Mouse (Mus musculus): ENCODE measurements around the gene Slc19a3. TPM values are rescaled to one million over a fixed set of nuclear protein-coding genes. Genes with fewer than 3 reads are reported as not detected.

Slc19a3 gene
- total and polyA plus RNA-seq, 2 experiments from 2014 or later, result 1.7 to 1.8 TPM

DNA sequence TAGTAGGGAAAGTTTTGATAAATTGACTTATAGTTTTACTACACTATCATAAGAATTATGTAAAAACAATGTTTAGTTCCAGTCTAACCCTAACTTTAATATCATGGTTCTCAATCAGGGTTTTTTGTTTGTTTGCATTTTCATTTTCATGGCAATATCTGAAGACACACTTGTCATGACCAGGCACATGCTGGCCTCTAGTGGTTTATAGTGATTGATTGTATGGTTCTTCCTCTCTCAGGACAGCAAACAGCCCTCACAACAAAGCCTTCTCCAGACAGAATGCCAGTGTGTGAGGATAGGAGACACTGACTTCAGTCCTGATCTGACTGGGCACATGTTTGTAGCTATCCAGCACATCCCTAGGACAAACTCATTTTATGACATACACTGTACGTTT lies 65.0 kb downstream of the Slc19a3 start:
- Histone ChIP-seq H3K9ac (replicated peaks; ENCODE audit: low read length) (no peak overlapping the region), H3K36me3 (ENCODE audit: insufficient read depth, low read length) (no peaks in the 10 kb centered on the region), H3K9me3 (ENCODE audit: low read length) (no peaks in the 10 kb centered on the region), H3K27me3 (ENCODE audit: insufficient read depth, low read length) (no peaks in the 10 kb centered on the region), H3K4me2 (ENCODE audit: low read depth, low read length) (no peak overlapping the region), H3K27ac (no peak overlapping the region), H3K4me1 (ENCODE audit: insufficient read depth, low read length) (no peaks in the 10 kb centered on the region; the same call in 1 of the 2 replicates), H3K4me3 (ENCODE audit: low read length) (no peak overlapping the region)
- 85% methylated on average over 1 of the region's 1 CpGs for WGBS
- DNase-seq (ENCODE audit: low spot score), result no peak
- ATAC-seq, result no peak
- no peak for TF ChIP-seq CTCF (IDR thresholded peaks at IDR 0.05; ENCODE audit: low read depth)

DNA sequence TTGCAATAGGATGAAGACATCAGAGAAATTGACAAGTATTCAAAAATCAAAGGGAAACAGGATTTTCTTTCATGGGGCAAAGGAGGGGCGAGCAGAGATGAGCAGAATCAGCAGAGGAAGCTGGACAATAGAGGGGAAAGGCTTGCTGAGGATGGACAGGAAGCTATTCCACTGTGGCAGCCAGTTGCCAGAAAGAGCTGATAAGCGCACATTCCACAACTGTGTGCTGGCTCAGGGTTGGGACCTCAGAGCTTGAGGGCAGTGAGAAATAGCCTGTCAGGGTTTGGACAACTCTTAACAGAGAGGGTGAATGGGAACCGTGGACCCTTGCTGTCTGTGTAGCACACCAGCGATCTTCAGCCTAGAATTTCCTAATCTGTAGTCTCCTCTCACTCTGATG lies 66.2 kb downstream of the Slc19a3 start:
- Histone ChIP-seq H3K27me3 (ENCODE audit: insufficient read depth, low read length) (no peaks in the 10 kb centered on the region), H3K9me3 (ENCODE audit: low read length) (no peaks in the 10 kb centered on the region), H3K4me1 (ENCODE audit: insufficient read depth, low read length) (no peaks in the 10 kb centered on the region; the same call in 1 of the 2 replicates), H3K9ac (replicated peaks; ENCODE audit: low read length) (no peak overlapping the region), H3K36me3 (ENCODE audit: insufficient read depth, low read length) (no peaks in the 10 kb centered on the region), H3K27ac (no peak overlapping the region), H3K4me3 (ENCODE audit: low read length) (no peak overlapping the region), H3K4me2 (ENCODE audit: low read depth, low read length) (no peak overlapping the region)
- 64% methylated on average over 4 of the region's 4 CpGs for WGBS
- no peak for ATAC-seq
- no peak for DNase-seq (ENCODE audit: low spot score)
- no peak for TF ChIP-seq CTCF (IDR thresholded peaks at IDR 0.05; ENCODE audit: low read depth)

DNA sequence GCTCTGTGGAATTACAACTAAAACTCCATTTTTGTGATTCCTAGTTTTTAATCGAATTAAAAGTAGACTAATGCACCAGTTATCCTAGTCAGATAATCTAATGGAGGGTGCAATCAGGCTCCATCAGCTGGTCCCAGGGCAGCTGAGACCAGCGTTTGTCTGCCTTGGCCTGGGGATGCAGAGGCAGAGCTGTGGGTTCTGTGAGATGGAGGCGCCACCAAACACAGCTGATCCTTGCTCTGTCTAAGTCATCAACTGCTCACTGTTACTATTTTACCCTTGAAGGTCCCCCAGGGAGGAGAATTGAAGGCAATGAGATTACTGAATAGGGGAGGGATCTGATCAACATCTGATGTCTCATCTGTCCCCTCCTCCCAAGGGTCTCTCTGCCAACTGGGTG lies 71.8 kb downstream of the Slc19a3 start:
- 69% methylated on average over 3 of the region's 3 CpGs for WGBS
- DNase-seq (ENCODE audit: low spot score) (no peak), ATAC-seq (no peak)
- no peak for TF ChIP-seq CTCF (IDR thresholded peaks at IDR 0.05; ENCODE audit: low read depth)
- Histone ChIP-seq H3K36me3 (ENCODE audit: insufficient read depth, low read length) (no peaks in the 10 kb centered on the region), H3K27ac (no peak overlapping the region), H3K4me3 (ENCODE audit: low read length) (no peak overlapping the region), H3K4me1 (ENCODE audit: insufficient read depth, low read length) (no peaks in the 10 kb centered on the region), H3K9me3 (ENCODE audit: low read length) (no peaks in the 10 kb centered on the region), H3K27me3 (ENCODE audit: insufficient read depth, low read length) (no peaks in the 10 kb centered on the region), H3K9ac (replicated peaks; ENCODE audit: low read length) (no peak overlapping the region), H3K4me2 (ENCODE audit: low read depth, low read length) (no peak overlapping the region)

Other genes starting within 250 kb of the Slc19a3 start
- 88.2 and 98.6 TPM in 2 replicates for gene Agfg1, start 199.0 kb downstream of the Slc19a3 start, total RNA-seq (2014; rRNA removed)
- 20.7 TPM in 2 replicates for gene Agfg1, start 199.0 kb downstream of the Slc19a3 start, polyA plus RNA-seq (2015; fragmentation: Nextera tagmentation; extraction: Ambion mirVana)
- 0.97 TPM in 1 of 2 replicates, not detected in the other for gene A030005L19Rik, start 125.1 kb downstream of the Slc19a3 start, total RNA-seq (2014; rRNA removed)
- gene A030005L19Rik, start 125.1 kb downstream of the Slc19a3 start, polyA plus RNA-seq (2015; fragmentation: Nextera tagmentation; extraction: Ambion mirVana), result not detected in 2 replicates
- not detected in 2 replicates for gene A030014E15Rik, start 113.5 kb downstream of the Slc19a3 start, total RNA-seq (2014; rRNA removed)
- not detected in 2 replicates for gene A030014E15Rik, start 113.5 kb downstream of the Slc19a3 start, polyA plus RNA-seq (2015; fragmentation: Nextera tagmentation; extraction: Ambion mirVana)
- not detected in 2 replicates for gene Gm6217, start 107.0 kb downstream of the Slc19a3 start, total RNA-seq (2014; rRNA removed)
- gene Gm6217, start 107.0 kb downstream of the Slc19a3 start, polyA plus RNA-seq (2015; fragmentation: Nextera tagmentation; extraction: Ambion mirVana), result not detected in 2 replicates
- not detected in 2 replicates for gene A030003K21Rik, start 95.1 kb downstream of the Slc19a3 start, total RNA-seq (2014; rRNA removed)
- gene A030003K21Rik, start 95.1 kb downstream of the Slc19a3 start, polyA plus RNA-seq (2015; fragmentation: Nextera tagmentation; extraction: Ambion mirVana), result not detected in 2 replicates
- gene Gm7544, start 82.4 kb downstream of the Slc19a3 start, total RNA-seq (2014; rRNA removed), result not detected in 2 replicates
- gene Gm7544, start 82.4 kb downstream of the Slc19a3 start, polyA plus RNA-seq (2015; fragmentation: Nextera tagmentation; extraction: Ambion mirVana), result not detected in 2 replicates
- gene Gm47955, start 78.2 kb downstream of the Slc19a3 start, total RNA-seq (2014; rRNA removed), result not detected in 2 replicates
- not detected in 2 replicates for gene Gm47955, start 78.2 kb downstream of the Slc19a3 start, polyA plus RNA-seq (2015; fragmentation: Nextera tagmentation; extraction: Ambion mirVana)
- not detected in 2 replicates for gene Gm47959, start 37.9 kb downstream of the Slc19a3 start, total RNA-seq (2014; rRNA removed)
- gene Gm47959, start 37.9 kb downstream of the Slc19a3 start, polyA plus RNA-seq (2015; fragmentation: Nextera tagmentation; extraction: Ambion mirVana), result not detected in 2 replicates
- not detected in 2 replicates for gene Krtap28-10, start 4.0 kb upstream of the Slc19a3 start, total RNA-seq (2014; rRNA removed)
- not detected in 2 replicates for gene Krtap28-10, start 4.0 kb upstream of the Slc19a3 start, polyA plus RNA-seq (2015; fragmentation: Nextera tagmentation; extraction: Ambion mirVana)
- gene Gm47969, start 6.5 kb upstream of the Slc19a3 start, total RNA-seq (2014; rRNA removed), result not detected in 2 replicates
- not detected in 2 replicates for gene Gm47969, start 6.5 kb upstream of the Slc19a3 start, polyA plus RNA-seq (2015; fragmentation: Nextera tagmentation; extraction: Ambion mirVana)
- gene A030005K14Rik, start 20.9 kb upstream of the Slc19a3 start, total RNA-seq (2014; rRNA removed), result not detected in 2 replicates
- not detected in 2 replicates for gene A030005K14Rik, start 20.9 kb upstream of the Slc19a3 start, polyA plus RNA-seq (2015; fragmentation: Nextera tagmentation; extraction: Ambion mirVana)
- gene Krtap28-13, start 22.5 kb upstream of the Slc19a3 start, total RNA-seq (2014; rRNA removed), result not detected in 2 replicates
- gene Krtap28-13, start 22.5 kb upstream of the Slc19a3 start, polyA plus RNA-seq (2015; fragmentation: Nextera tagmentation; extraction: Ambion mirVana), result not detected in 2 replicates
- not detected in 2 replicates for gene Ccl20, start 78.3 kb upstream of the Slc19a3 start, total RNA-seq (2014; rRNA removed)
- not detected in 2 replicates for gene Ccl20, start 78.3 kb upstream of the Slc19a3 start, polyA plus RNA-seq (2015; fragmentation: Nextera tagmentation; extraction: Ambion mirVana)
- 0.94 and 1.5 TPM in 2 replicates for gene Daw1, start 121.3 kb upstream of the Slc19a3 start, total RNA-seq (2014; rRNA removed)
- 1.5 and 2.3 TPM in 2 replicates for gene Daw1, start 121.3 kb upstream of the Slc19a3 start, polyA plus RNA-seq (2015; fragmentation: Nextera tagmentation; extraction: Ambion mirVana)

All from hindbrain, postnatal 0 days (tissue).